Mouse (Mus musculus) gonadal fat pad, adult 2 months (tissue): ENCODE data around the gene Tox3. TPM values are rescaled to one million over a fixed set of nuclear protein-coding genes. Genes with fewer than 3 reads are reported as not detected.

ENCODE experiments used
- DNase-seq: peaks from one replicate; pipeline ENCODE4 v3.0.0-alpha.2; 2012; ENCODE audit warnings: low read depth
- polyA plus RNA-seq: library from polyadenylated mRNA; depleted of rRNA; stranded (reverse); fragments of >200 nt; gene quantifications from 2 replicates; pipeline ENCODE4 v1.2.3, GENCODE M21; 2012

Tox3 gene
- polyA plus RNA-seq, 1 experiment, result 39.3 TPM

DNA sequence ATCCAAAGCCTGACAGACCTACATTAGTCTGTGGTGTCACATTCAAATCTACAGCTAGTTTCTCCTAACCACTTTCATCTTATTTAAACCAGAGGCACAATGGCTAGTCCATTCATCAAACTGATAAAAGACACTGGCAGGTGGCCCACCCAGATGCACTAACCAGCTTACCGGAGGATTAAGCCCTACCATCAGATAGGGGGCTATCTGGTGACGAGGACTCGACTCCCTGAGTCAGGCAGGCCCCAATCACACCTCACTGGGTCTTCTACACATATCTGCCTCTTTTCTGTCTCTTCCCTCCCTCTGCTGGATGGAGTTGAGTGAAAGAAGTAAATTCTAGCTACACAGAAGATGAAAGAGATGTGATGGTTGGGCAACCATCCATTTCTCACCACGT is 24.3 kb downstream of the Tox3 start:
- no peak for DNase-seq

DNA sequence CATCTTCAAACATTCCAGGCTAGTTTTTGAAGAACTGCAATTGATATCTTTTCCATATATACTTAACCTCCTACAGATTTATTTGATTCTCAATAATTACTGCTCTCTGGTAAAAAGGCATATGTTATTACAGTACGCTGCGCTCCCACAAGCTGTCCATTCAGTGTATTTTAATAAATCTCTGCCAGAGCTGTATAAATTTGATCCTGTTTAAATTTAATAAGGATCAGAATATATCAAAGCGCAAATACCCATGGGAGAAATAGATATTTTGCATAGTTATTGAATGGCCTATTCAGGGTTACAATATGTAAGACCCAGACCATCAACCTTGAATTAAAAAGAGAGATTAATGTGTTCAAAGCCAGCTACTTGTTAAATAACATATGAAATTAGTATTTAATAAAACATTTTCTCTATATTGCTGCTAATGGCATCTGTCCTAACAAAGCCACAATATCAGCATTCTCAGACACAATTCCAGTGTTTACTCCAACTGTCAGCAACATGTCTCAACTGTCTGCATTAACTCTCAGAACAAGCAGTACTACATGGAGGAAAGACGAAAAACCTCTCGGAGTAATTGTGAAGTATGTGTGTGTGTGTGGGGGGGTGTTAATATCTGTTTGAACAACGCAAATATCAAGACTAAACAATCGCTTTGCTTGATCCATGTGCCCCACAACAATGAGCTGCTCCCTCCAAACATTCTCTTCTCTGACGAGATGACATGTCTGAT is 25.3 kb downstream of the Tox3 start:
- DNase-seq, result no peak

DNA sequence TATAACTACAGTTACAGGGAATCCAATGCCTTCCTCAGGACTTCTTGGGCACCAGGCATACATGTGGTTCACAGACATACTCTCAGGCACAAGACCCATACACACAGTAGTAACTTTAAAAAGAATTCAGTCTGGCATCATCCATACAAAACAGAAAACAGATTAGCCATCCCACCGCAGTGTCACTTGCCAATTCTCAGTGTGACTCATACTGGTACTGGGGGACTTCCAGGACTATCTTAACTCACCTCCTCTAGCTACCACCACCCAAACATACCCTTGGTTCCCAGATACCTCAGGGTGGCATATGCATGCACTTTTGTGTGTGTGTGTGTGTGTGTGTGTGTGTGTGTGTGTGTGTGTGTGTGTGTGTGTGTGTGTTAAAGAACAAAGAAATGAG is 26.9 kb downstream of the Tox3 start:
- no peak for DNase-seq

DNA sequence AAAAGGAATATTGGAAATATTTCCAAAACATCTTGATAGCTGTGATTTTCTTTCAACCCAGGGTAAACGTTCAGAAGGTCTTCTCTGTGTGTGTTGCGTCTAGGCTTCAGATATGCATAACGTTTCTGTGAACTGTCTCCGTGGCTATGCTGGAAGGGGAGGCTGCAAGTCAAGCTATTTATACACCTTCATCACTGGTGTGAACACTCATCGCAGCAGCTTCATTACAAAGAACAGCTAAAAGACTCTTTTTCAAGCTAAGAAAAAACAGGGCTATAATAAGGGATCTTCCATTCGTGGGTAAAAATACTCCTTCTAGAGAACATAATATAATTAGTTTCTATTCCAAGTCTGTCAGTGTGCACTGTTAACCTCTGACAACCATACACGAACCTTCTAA is 33.8 kb downstream of the Tox3 start:
- no peak for DNase-seq

DNA sequence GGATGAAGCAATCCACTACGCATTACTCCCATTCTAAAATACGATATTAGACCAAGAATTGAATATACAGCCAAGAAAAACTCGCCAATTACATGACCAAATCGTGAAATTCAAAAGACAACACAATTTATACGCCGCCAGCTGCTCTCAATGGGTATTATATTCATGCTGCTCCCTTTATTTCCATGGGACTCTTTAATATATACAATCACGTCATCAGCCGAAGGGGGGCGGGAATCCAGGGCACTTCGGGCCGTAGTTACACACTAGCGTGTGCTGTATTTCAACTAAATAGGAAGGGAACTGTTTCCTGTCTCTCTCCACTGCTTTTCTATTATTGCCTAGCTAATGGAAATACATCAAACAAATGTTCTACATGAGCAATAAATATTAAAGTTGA is 45.2 kb downstream of the Tox3 start:
- DNase-seq, result no peak

DNA sequence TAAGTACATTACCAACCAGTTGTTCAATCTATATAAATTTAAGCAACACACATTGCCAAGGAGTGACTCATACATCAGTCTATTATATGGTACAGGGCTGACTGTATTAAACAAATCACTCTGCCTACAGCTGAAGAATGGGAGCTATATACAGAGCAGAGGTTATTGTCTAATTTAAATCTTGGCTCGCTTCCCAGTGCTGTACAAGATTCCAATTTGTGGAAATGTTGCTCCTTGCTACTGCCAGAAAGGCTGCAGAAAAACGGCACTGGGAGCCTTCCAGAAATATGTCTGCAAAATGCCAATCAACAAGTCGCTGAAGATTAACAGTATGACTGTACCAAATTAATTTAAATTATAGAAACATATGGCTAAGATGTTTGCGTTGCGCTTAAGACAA is 45.9 kb downstream of the Tox3 start:
- DNase-seq, result peak; percentile 28

DNA sequence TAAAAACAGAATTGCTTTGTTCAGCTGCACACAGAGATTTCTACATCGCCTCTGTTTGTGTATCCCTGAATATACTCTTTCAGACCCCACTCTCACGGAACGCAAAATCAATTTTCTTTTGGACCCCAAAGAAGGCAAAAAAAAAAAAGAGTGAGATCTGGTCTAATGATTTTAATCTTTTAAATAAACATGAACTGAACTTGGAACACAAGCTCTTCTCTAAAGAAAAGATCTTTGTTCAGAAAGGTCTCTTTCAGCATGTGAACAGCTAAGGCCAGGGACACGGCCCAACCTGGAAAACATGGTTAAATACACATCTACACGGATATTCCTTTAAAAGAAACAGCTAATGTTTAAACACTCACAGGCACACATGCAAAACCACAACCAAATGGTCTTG is 46.6 kb downstream of the Tox3 start:
- DNase-seq, result no peak

DNA sequence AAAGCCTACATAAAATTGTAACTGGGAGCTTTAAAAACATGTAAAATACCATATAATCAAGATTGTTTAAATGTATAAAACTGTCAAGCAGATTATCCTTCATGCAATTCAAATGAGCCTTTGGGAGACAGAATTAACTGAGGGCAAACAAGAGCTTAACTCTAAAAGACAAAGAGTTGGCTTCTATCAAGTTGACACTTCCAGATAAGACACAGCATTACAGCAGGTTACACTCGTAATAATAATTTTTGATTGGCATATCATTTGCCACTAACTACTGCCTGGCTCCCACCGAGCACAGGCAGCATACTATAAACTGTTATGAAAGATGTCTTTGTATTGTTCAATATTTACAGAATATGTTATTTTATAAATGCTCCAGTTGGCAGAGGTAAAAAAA is 47.2 kb downstream of the Tox3 start:
- no peak for DNase-seq

DNA sequence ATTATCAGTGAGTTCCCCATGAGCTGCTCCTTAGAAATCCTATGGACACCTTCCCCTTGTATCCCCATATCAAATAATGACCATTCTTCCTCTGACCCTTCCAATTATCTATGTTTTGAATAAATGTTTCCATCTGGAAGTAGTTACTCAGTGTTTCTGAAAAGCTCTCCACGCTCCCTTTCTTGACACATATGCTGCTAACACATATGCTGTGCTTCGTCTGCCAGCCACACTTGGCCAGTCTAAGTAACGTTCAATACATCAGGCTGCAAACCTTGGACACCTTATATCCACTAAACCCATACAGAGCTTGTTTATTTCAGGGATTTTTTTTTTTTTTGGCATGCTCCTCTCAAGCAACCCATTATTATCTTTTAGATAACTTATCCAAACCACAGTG is 54.1 kb downstream of the Tox3 start:
- no peak for DNase-seq

DNA sequence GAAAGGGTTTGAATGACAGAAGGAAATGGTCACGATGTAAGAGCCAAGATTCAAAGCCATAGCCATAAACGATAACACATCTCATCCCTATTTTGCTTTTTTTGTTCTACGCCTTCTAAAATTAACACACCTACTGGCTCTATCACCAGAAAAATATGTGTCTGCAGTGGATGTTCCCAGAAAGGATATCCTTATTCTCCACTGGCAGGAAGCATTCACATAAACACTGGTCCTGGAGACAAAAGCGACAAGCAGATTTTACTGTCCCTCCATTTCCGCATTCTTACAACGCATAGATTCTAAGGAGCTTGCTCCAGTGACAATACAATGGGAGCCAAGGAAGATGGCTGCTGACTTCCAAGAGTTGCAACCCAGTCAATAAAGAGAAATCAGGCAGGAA is 57.3 kb downstream of the Tox3 start:
- DNase-seq, result no peak

DNA sequence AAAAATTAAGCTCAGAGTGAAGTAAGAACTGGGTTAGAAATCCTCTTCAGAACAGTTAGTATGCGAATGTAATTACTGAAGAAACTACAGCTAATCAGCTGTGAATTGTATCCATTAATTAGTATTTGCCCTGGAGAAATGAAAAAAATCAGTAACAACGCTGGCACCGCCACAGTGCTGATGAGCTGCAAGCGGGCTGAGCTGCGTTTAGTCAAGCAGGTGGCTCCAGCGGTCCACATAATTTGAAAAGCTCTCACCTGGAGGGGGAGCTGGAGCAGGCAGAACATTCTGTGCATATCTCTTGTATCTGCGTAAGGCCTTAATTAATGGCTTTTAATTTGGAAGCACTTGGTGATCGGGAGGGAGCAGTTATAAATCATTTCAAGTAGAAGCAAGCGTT is 71.4 kb downstream of the Tox3 start:
- DNase-seq, result peak; percentile 37

DNA sequence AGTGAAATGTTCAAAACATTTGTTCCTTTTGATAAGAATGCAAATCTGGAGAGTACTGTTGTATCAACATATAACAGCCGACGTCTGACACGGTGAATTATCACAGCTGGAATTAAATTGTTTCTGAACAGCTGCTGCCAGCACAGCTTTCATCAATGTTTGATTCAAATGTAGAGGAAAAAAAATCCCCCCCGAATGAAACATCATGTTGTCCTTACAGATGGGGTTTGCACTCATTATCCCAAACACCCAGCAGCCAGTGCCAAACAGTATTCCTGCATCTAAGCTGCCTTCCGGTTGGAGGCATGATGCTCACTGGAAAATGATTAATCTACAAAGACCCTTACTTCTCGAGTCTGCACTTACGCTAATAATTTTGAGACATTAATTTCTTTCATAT is 75.0 kb downstream of the Tox3 start:
- no peak for DNase-seq

DNA sequence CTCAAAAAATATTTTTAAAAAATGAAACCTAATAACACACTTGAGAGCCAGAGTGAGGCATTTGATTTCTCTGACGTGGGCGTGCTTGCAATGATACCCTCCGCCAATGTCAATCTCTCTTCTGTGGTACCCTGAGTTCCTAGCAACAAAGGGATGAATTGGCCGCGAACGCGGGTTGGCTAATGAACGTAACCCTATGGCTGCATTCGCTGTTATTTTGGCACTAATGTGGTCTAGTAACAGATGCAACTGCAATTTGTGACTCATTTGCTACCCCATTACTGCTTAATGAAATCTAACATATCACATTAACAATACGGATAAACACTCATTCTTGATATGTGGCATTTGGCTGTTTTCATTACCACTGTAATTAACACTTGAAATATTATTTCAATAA is 76.2 kb downstream of the Tox3 start:
- no peak for DNase-seq

DNA sequence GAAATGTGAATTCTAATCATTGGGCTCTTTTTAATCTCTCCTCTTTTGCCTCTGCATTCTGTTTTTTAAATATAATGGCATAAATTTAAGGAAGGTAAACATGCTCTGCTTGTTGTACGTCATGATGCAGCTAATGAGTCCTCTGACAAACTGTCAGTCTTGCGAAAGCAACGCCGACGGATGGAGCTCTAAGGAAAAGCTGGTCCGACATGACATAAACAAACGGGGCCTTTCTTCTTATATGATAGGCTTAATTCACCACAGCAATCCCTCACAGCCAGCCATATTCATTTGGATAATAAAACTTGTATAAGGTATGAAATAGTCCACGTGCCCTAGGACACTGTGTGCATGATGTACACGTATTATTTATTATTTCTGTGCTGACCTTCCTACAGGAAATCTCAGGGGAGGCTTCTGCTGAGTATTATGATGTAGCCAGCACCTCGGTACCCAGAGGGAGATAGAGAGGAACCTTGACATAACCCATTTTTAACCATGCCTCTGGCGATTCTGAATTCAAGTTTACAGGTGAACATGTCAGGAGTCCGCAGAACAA is 80.4 kb downstream of the Tox3 start:
- no peak for DNase-seq

DNA sequence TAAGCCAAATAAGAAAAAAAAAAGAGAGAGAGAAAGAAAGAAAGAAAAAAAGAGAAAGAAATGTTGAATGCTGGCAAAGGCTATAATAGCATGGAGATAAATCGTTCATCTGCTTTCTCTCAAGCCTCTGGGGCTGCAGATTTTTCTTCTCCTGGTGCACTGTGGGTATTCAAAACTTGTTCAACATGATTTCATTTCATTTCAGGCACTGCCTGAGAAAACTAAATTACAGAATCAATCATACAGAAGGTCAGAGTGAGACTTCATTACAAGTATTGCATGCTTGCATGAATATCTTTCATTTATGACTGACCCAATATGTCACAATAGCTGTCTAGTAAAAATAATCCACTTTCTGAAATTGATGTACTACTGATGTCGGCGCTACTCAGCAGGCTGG is 81.2 kb downstream of the Tox3 start:
- no peak for DNase-seq

DNA sequence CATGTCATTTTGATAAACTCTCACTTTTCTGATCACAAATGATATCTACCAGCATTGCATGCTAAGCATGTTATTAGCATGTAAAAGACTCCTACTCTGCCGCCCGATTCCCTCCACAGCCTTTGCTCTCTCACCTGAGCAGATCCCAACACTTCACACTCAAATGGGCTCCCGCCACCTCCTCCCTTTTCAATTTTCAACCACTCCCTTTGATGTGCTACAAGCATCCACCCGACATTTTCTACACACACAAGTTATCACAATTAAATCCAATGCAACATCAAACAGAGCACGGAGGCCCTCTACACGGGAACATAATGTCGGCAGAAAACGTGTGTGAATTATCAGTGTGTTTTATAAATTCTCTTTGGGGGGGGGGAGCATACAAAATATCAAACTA is 81.9 kb downstream of the Tox3 start:
- no peak for DNase-seq

DNA sequence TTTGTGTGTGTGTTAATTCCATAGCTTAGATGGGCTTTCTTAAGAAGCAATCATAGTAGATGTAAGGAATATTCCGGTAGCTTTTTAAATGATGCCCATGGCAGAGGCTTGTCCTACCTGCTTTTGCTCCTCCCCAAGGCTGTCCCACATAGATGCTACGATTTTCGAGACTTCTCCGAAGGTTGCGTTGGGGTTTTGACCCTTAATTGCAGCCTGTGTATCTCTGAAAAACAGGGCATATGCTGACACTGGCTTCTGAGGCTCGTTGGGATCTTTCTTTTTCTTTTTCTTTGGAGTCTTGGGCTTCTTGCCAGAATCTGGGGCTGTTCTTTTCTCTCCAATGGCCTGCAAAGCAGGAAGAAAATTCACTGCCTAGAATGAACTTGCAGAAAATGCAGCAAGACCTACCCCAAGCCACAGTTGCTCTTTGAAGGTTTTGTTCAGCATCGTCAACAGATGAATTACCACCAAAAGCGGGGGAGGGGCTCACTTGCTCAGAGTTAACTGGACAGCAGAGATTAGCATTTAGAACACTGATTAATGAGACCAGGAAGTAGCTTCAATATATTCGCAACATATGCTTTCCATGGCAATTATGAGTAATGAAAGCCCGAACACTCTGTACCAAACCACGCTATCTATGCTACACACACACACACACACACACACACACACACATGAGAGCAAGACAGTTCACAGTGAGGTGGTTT is 93.8 kb downstream of the Tox3 start:
- DNase-seq, result no peak

DNA sequence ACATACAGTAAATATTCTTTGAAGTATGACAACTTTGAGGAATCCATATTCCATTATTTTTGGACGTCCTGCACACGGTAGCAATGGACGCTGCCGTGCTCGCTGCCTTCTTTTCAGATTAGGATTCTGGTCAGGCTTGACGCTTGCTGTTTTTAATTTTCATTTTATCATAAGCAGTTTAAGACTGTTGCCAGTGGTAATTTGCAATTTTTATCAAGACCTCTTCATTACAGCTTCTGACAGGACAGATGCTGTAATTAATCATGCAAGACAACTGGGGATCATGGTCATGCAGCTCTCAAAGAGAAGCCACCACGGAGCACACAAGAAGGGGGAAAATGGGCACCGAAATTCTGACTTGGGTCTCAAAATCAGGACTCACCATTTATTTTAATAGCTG is 101.8 kb downstream of the Tox3 start:
- no peak for DNase-seq

DNA sequence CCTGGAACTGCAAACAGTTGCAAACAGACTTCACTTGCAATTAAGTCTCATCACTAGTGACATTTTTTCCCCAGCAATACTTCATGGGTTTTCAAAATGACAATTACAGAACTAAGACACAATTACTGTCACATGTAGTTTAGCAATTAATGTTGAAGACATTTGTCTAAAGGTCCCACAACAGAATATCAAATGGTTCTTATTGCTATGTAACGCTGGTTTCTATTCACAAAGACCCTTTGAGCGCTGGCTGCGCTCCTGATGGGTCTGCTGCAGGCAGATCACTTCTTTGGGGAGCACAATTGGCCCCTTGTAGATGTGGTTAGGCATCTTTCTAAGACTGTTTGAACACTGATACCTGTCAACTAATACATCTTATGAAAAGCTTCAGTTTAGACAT is 102.3 kb downstream of the Tox3 start:
- no peak for DNase-seq

DNA sequence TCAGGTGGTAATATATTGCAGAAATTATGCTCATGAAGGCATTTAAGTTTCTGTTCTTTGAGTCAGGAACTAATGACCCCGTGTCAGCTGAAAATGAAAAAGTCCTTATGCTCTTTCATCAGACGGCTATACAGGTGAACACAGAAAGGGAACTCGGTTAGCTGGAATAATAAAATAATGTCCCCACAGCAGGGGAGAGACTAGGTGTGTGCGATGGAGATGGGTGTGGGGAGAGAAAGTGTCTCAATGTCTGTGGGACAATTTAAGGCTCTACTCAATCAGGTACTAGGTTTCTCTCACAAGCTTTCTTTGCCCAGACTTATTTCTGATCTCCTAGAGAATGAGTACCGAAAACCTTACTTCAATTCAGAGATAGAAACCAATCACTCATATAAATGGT is 103.0 kb downstream of the Tox3 start:
- DNase-seq, result no peak

DNA sequence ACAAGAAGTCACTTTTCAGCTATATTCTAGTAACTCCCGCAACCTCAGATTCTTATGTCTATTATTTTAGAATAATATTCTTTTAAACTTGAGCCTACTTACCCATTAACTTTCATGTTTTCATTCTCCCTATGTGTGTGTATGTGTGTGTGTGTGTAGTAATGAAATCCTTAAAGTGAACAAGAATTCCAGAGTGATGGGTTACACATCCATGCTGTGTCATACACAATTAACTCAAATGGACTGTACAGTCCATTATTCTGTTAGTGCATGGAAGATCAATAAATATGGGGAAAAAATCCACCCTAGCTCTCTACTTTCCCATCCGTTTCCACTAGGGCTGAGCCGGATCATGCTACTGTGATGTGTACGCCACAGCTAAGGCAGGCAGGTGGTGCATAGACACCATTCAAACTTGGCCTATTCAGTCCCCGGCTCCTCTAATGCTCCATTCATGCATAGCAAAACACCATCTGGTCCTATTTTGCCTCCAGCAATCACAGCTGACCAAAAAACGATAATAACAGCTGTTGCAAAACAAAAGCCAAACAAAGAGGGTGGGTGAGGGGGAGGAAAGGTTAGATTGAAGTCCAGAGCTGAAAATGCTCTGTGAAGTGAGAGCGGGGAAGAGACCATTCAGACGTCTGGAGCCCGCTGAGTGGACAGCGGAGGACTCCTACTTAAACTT is 103.5 kb downstream of the Tox3 start:
- no peak for DNase-seq

DNA sequence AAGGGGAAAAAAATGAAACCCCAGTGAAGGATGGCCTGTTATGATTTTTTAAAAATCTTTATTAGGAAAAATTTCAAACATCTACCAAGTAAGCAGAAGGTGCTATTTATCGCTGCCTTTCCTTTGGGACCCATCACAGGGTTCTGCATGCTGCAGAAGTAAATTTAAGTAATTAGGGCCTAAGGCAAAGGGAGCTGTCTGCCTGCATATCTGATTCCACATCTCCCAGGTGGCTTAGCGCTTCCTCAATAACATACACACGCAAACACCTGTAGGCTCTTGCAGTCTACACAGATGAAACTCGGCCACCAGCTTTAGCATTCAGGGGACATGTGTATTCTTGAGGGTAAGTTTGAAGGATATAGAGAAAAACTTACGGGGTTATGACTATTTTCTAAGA is 104.2 kb downstream of the Tox3 start:
- DNase-seq, result no peak

DNA sequence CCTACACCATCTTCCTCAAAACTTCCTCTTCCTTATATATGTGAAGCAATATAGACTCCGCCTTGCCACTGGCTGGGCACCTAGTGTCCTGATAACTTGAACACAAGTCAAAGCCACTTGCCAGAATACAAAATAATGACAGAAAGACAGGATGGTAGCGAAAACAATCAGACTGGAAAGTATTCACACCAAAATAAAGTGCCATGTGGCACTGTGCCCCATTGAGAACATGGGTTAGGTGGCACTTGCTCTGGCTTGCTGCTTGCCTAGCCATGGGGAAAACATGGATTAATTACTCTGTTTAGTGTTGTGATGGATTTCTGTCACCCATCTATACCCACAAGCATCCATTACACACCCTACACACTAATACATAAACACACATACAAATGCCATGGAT is 105.8 kb downstream of the Tox3 start:
- DNase-seq, result no peak
